Mouse (Mus musculus) MEL (cell line): Measurements from ENCODE around the gene Cmas. TPM values are rescaled to one million over a fixed set of nuclear protein-coding genes. Genes with fewer than 3 reads are reported as not detected.

ENCODE experiments used
- DNase-seq: peaks from one replicate; pipeline ENCODE4 v3.0.0; 2011; ENCODE audit warnings: low read depth, low spot score
- H3K27ac ChIP-seq: 2 replicates; pipeline ENCODE4 v1.5.1; 2012; ENCODE audit warnings: low read depth, mild to moderate bottlenecking, control low read depth, low read length, moderate library complexity; ENCODE audit not compliant: control insufficient read depth
- H3K27me3 ChIP-seq, 2 experiments: fragments of 150-350 bp in 1 of 2; sonication (generic) in 1 of 2; 2 replicates each; pipeline ENCODE4 v1.6.1; 2012; ENCODE audit warnings: low read length in 2 of 2, mild to moderate bottlenecking in 2 of 2, improper control_type of control experiment in 1 of 2, moderate library complexity in 1 of 2; ENCODE audit not compliant: insufficient read depth in 2 of 2, control insufficient read depth in 1 of 2
- H3K36me3 ChIP-seq, 2 experiments: 2 replicates each; pipeline ENCODE4 v1.6.1; 2012 to 2014; ENCODE audit warnings: low read length in 2 of 2, improper control_type of control experiment in 1 of 2, inconsistent platforms in 1 of 2, mild to moderate bottlenecking in 1 of 2; ENCODE audit not compliant: insufficient read depth in 2 of 2, control insufficient read depth in 1 of 2
- H3K4me1 ChIP-seq, 2 experiments: fragments of 150-350 bp in 1 of 2; sonication (generic) in 1 of 2; 2 replicates each; pipeline ENCODE4 v1.6.1; 2012; ENCODE audit warnings: low read length in 2 of 2, improper control_type of control experiment in 1 of 2, mild to moderate bottlenecking in 1 of 2; ENCODE audit not compliant: insufficient read depth in 2 of 2, control insufficient read depth in 1 of 2
- H3K4me3 ChIP-seq, 2 experiments: fragments of 150-350 bp in 1 of 2; sonication (generic) in 1 of 2; 2 replicates each; pipeline ENCODE4 v1.5.1; 2012; ENCODE audit warnings: low read depth in 2 of 2, low read length in 2 of 2, mild to moderate bottlenecking in 2 of 2, moderate library complexity in 2 of 2, control low read depth in 1 of 2, improper control_type of control experiment in 1 of 2; ENCODE audit not compliant: control insufficient read depth in 1 of 2, insufficient read depth in 1 of 2
- H3K79me2 ChIP-seq: 2 replicates; pipeline ENCODE4 v1.6.1; 2012; ENCODE audit warnings: mild to moderate bottlenecking, low read length, moderate library complexity; ENCODE audit not compliant: control insufficient read depth, poor library complexity, insufficient read depth
- H3K9ac ChIP-seq: 2 replicates; pipeline ENCODE4 v1.6.1; 2012; ENCODE audit warnings: low read depth, mild to moderate bottlenecking, control low read depth, low read length, moderate library complexity; ENCODE audit not compliant: control insufficient read depth, poor library complexity, severe bottlenecking
- H3K9me3 ChIP-seq: fragments of 150-350 bp; sonication (generic); replicated peaks from 2 replicates; pipeline ENCODE4 v1.6.1; 2012; ENCODE audit warnings: mild to moderate bottlenecking, low read length, improper control_type of control experiment, moderate library complexity; ENCODE audit not compliant: insufficient read depth
- CHD1 ChIP-seq: IDR thresholded peaks from 2 replicates; pipeline ENCODE4 v1.6.1; 2012; ENCODE audit warnings: low read depth, mild to moderate bottlenecking, inconsistent platforms, low read length, improper control_type of control experiment
- CHD2 ChIP-seq: IDR thresholded peaks from 2 replicates; pipeline ENCODE4 v1.6.1; 2011; ENCODE audit warnings: low read length, improper control_type of control experiment
- CTCF ChIP-seq, 3 experiments: IDR thresholded peaks in 2 of 3; conservative IDR thresholded peaks in 1 of 3; 2 replicates each; pipeline ENCODE4 v1.5.1; 2011 to 2012; ENCODE audit warnings: low read length in 3 of 3, low read depth in 2 of 3, mild to moderate bottlenecking in 2 of 3, improper control_type of control experiment in 1 of 3, inconsistent platforms in 1 of 3, mixed read lengths in 1 of 3, moderate library complexity in 1 of 3; ENCODE audit not compliant: control insufficient read depth in 1 of 3, insufficient read depth in 1 of 3, poor library complexity in 1 of 3, severe bottlenecking in 1 of 3
- E2F4 ChIP-seq: IDR thresholded peaks from 2 replicates; pipeline ENCODE4 v1.6.1; 2011; ENCODE audit warnings: low read depth, low read length, improper control_type of control experiment, borderline replicate concordance
- ELF1 ChIP-seq: IDR thresholded peaks from 2 replicates; pipeline ENCODE4 v1.6.1; 2014; ENCODE audit warnings: low read depth, mild to moderate bottlenecking, inconsistent platforms, low read length, improper control_type of control experiment, moderate library complexity
- EP300 ChIP-seq, 2 experiments: IDR thresholded peaks; 2 replicates each; pipeline ENCODE4 v1.6.1; 2011; ENCODE audit warnings: improper control_type of control experiment in 2 of 2, low read length in 2 of 2, low read depth in 1 of 2, mild to moderate bottlenecking in 1 of 2
- ETS1 ChIP-seq: IDR thresholded peaks from 2 replicates; pipeline ENCODE4 v1.6.1; 2012; ENCODE audit warnings: low read depth, mild to moderate bottlenecking, inconsistent platforms, low read length, improper control_type of control experiment, moderate library complexity
- GABPA ChIP-seq: IDR thresholded peaks from 2 replicates; pipeline ENCODE4 v1.6.1; 2012; ENCODE audit warnings: low read depth, mild to moderate bottlenecking, inconsistent platforms, low read length, improper control_type of control experiment, moderate library complexity
- GATA1 ChIP-seq: IDR thresholded peaks from 2 replicates; pipeline ENCODE4 v1.6.1; 2011; ENCODE audit warnings: low read depth, low read length, improper control_type of control experiment
- MAFK ChIP-seq: IDR thresholded peaks from 2 replicates; pipeline ENCODE4 v1.6.1; 2011; ENCODE audit warnings: low read depth, mild to moderate bottlenecking, low read length, improper control_type of control experiment, borderline replicate concordance
- MAX ChIP-seq: IDR thresholded peaks from 2 replicates; pipeline ENCODE4 v1.6.1; 2011; ENCODE audit warnings: low read length, improper control_type of control experiment
- MYC ChIP-seq: IDR thresholded peaks from 2 replicates; pipeline ENCODE4 v1.6.1; 2011; ENCODE audit warnings: low read depth, mild to moderate bottlenecking, low read length, improper control_type of control experiment, moderate library complexity
- NRF1 ChIP-seq: IDR thresholded peaks from 2 replicates; pipeline ENCODE4 v1.6.1; 2014; ENCODE audit warnings: low read depth, mild to moderate bottlenecking, inconsistent platforms, low read length, improper control_type of control experiment, moderate library complexity; ENCODE audit not compliant: poor library complexity, insufficient read depth, severe bottlenecking
- POLR2A ChIP-seq, 2 experiments: IDR thresholded peaks; 2 replicates each; pipeline ENCODE4 v1.6.1; 2011 to 2012; ENCODE audit warnings: low read length in 2 of 2, mild to moderate bottlenecking in 2 of 2, control low read depth in 1 of 2, improper control_type of control experiment in 1 of 2, low read depth in 1 of 2, moderate library complexity in 1 of 2; ENCODE audit not compliant: control insufficient read depth in 1 of 2, insufficient read depth in 1 of 2, poor library complexity in 1 of 2
- POLR2AphosphoS5 ChIP-seq: IDR thresholded peaks from 2 replicates; pipeline ENCODE4 v1.6.1; 2012; ENCODE audit warnings: low read depth, borderline replicate concordance, mild to moderate bottlenecking, inconsistent platforms, low read length, moderate library complexity, mixed read lengths
- RCOR1 ChIP-seq: IDR thresholded peaks from 2 replicates; pipeline ENCODE4 v1.6.1; 2012; ENCODE audit warnings: low read depth, mild to moderate bottlenecking, inconsistent platforms, low read length, improper control_type of control experiment
- SIN3A ChIP-seq: IDR thresholded peaks from 2 replicates; pipeline ENCODE4 v1.6.1; 2012; ENCODE audit warnings: low read length, improper control_type of control experiment, inconsistent platforms
- SMC3 ChIP-seq: IDR thresholded peaks from 2 replicates; pipeline ENCODE4 v1.6.1; 2011; ENCODE audit warnings: low read depth, low read length, improper control_type of control experiment
- TAL1 ChIP-seq: IDR thresholded peaks from 2 replicates; pipeline ENCODE4 v1.6.1; 2012; ENCODE audit warnings: mild to moderate bottlenecking, inconsistent platforms, low read length, moderate library complexity, mixed read lengths
- TBP ChIP-seq: IDR thresholded peaks from 2 replicates; pipeline ENCODE4 v1.8.0; 2011; ENCODE audit warnings: low read depth, low read length, improper control_type of control experiment
- TCF12 ChIP-seq: IDR thresholded peaks from 2 replicates; pipeline ENCODE4 v1.6.1; 2014; ENCODE audit warnings: low read depth, mild to moderate bottlenecking, inconsistent platforms, low read length, improper control_type of control experiment, moderate library complexity
- UBTF ChIP-seq: IDR thresholded peaks from 2 replicates; pipeline ENCODE4 v1.6.1; 2012; ENCODE audit warnings: low read depth, mild to moderate bottlenecking, inconsistent platforms, low read length, improper control_type of control experiment, moderate library complexity, borderline replicate concordance; ENCODE audit not compliant: insufficient read depth
- USF1 ChIP-seq: IDR thresholded peaks from 2 replicates; pipeline ENCODE4 v1.6.1; 2014; ENCODE audit warnings: low read depth, mild to moderate bottlenecking, inconsistent platforms, low read length, improper control_type of control experiment, moderate library complexity
- USF2 ChIP-seq, 2 experiments: IDR thresholded peaks; 2 replicates each; pipeline ENCODE4 v1.6.1; 2011 to 2012; ENCODE audit warnings: improper control_type of control experiment in 2 of 2, low read length in 2 of 2, borderline replicate concordance in 1 of 2, inconsistent platforms in 1 of 2, low read depth in 1 of 2, mild to moderate bottlenecking in 1 of 2; ENCODE audit not compliant: insufficient read depth in 1 of 2
- ZC3H11A ChIP-seq: IDR thresholded peaks from 2 replicates; pipeline ENCODE4 v1.6.1; 2012; ENCODE audit warnings: low read depth, mild to moderate bottlenecking, inconsistent platforms, low read length, improper control_type of control experiment
- ZKSCAN1 ChIP-seq: IDR thresholded peaks from 2 replicates; pipeline ENCODE4 v1.6.1; 2012; ENCODE audit warnings: low read depth, mild to moderate bottlenecking, inconsistent platforms, low read length, improper control_type of control experiment, moderate library complexity
- polyA plus RNA-seq, 2 experiments: library from polyadenylated mRNA; stranded (reverse) in 1 of 2; unstranded in 1 of 2; fragments of >175 nt in 1 of 2; fragments of >200 nt in 1 of 2; gene quantifications; 2 replicates each; pipeline versions ENCODE4 v1.2.1 to v1.2.4; 2012; ENCODE audit warnings: low replicate concordance in 2 of 2, low read depth in 1 of 2; ENCODE audit not compliant: insufficient read length in 2 of 2, insufficient read depth in 1 of 2, missing spikeins in 1 of 2
- total RNA-seq: library from RNA; depleted of rRNA; stranded (reverse); fragments of 300-350 nt; gene quantifications from 2 replicates; pipeline ENCODE4 v1.2.3, GENCODE M21; 2012

Cmas gene
- total and polyA plus RNA-seq, 3 experiments = 29.4 to 55.0 TPM; not detected in 1

DNA sequence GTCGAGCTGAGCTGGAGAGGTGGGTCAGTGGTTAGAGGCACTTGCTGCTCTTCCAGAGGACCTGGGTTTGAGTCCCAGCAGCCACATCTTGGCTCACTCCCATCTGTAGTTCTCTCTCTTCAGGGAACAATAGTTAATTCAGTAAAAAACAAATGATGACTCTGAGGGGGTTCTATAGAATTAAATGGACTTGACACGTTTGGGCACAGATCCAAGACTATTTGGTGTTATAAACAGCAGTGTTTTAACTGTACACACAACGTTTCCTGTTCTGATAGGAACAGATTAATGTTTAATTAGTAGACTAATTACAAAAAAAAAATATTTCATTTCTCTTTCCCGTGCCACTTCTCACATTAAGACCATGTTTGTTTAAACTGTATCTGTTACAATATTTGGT is 39.3 kb upstream of the Cmas start:
- no peak for DNase-seq
- no peaks in the 10 kb centered on the region for H3K4me1 ChIP-seq
- TF ChIP-seq POLR2AphosphoS5 (no peak), UBTF (no peak), CHD2 (no peak), TAL1 (no peak), NRF1 (no peak), MAX (no peak), USF1 (no peak), TCF12 (no peak), CTCF (IDR thresholded peaks at IDR 0.05 in 2 of 3, conservative IDR thresholded peaks at IDR 0.05 in 1 of 3; ENCODE audit: control insufficient read depth in 1 of 3, insufficient read depth in 1 of 3, low read depth in 2 of 3, low read length in 3 of 3, poor library complexity in 1 of 3, severe bottlenecking in 1 of 3) (no peak), SIN3A (no peak), MAFK (no peak), EP300 (IDR thresholded peaks at IDR 0.05; ENCODE audit: low read depth in 1 of 2, low read length in 2 of 2) (no peak), RCOR1 (no peak), TBP (no peak), E2F4 (no peak), ETS1 (no peak), SMC3 (no peak), MYC (no peak), GABPA (no peak)
- H3K27me3 ChIP-seq = no peaks in the 10 kb centered on the region
- H3K4me3 ChIP-seq = no peak overlapping the region
- H3K9ac ChIP-seq = no peak overlapping the region
- no peaks in the 10 kb centered on the region for H3K9me3 ChIP-seq
- no peaks in the 10 kb centered on the region for H3K79me2 ChIP-seq
- no peaks in the 10 kb centered on the region for H3K36me3 ChIP-seq
- H3K27ac ChIP-seq = no peak overlapping the region

DNA sequence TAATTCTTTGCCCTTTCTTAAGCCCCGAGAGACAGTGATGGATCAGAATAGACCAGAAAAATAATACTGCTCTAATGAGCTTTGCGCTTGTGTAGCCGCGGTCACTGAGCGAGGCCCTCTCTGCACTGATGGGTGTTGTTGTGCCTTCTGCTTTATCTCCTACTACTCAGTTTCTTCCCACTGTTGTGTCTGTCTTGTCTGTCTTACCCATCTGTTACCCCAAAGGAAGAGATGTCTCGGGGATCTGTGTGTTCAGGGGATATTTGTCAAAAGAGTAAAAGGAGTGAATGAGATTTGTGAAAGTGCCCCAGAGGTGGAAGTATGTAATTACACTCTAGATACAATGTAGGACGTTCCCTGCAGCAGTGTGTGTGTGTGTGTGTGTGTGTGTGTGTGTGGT is 38.3 kb upstream of the Cmas start:
- no peak for TF ChIP-seq CHD1
- no peak for TF ChIP-seq ZC3H11A
- peak in 2 of 3 experiments; percentile 5 to 15; a peak in 1 of 6 replicates for TF ChIP-seq CTCF (IDR thresholded peaks at IDR 0.05 in 2 of 3, conservative IDR thresholded peaks at IDR 0.05 in 1 of 3; ENCODE audit: control insufficient read depth in 1 of 3, insufficient read depth in 1 of 3, low read depth in 2 of 3, low read length in 3 of 3, poor library complexity in 1 of 3, severe bottlenecking in 1 of 3)
- no peak for TF ChIP-seq ZKSCAN1
- no peak for TF ChIP-seq EP300 (IDR thresholded peaks at IDR 0.05; ENCODE audit: low read depth in 1 of 2, low read length in 2 of 2)
- TF ChIP-seq ELF1 = no peak
- TF ChIP-seq POLR2A (IDR thresholded peaks at IDR 0.05; ENCODE audit: control insufficient read depth in 1 of 2, insufficient read depth in 1 of 2, low read depth in 1 of 2, low read length in 2 of 2, poor library complexity in 1 of 2) = no peak
- no peak for TF ChIP-seq USF2 (IDR thresholded peaks at IDR 0.05; ENCODE audit: borderline replicate concordance in 1 of 2, insufficient read depth in 1 of 2, low read depth in 1 of 2, low read length in 2 of 2)
- TF ChIP-seq GATA1 = no peak
- TF ChIP-seq, all 39 proteins: peak for 1
- no peaks in the 10 kb centered on the region for H3K36me3 ChIP-seq
- no peaks in the 10 kb centered on the region for H3K27me3 ChIP-seq
- DNase-seq = no peak
- no peak overlapping the region for H3K9ac ChIP-seq
- H3K27ac ChIP-seq = no peak overlapping the region
- H3K4me1 ChIP-seq = no peaks in the 10 kb centered on the region
- H3K79me2 ChIP-seq = no peaks in the 10 kb centered on the region
- H3K4me3 ChIP-seq = no peak overlapping the region
- no peaks in the 10 kb centered on the region for H3K9me3 ChIP-seq
